Mouse (Mus musculus) small intestine, adult 2 months (tissue): ENCODE measurements around the gene Gm20388.

Source experiments
- CTCF ChIP-seq: fragments of 200-500 bp; IDR thresholded peaks from 2 replicates; pipeline ENCODE4 v1.5.1; 2012; ENCODE audit warnings: low read depth, mild to moderate bottlenecking, control low read depth, inconsistent platforms, low read length, moderate library complexity, mixed read lengths; ENCODE audit not compliant: insufficient replicate concordance, insufficient read length; ENCODE audit errors: extremely low read depth
- POLR2A ChIP-seq: fragments of 200-500 bp; IDR thresholded peaks from 2 replicates; pipeline ENCODE4 v1.6.1; 2012; ENCODE audit warnings: low read depth, mild to moderate bottlenecking, control low read depth, inconsistent platforms, low read length, moderate library complexity

GRCm38 (mm10) chr8:120045471-120045870 lies 134.8 kb downstream of the Gm20388 start:
- TF ChIP-seq CTCF (no peak), POLR2A (no peak)
